In the genomic region with DNA sequence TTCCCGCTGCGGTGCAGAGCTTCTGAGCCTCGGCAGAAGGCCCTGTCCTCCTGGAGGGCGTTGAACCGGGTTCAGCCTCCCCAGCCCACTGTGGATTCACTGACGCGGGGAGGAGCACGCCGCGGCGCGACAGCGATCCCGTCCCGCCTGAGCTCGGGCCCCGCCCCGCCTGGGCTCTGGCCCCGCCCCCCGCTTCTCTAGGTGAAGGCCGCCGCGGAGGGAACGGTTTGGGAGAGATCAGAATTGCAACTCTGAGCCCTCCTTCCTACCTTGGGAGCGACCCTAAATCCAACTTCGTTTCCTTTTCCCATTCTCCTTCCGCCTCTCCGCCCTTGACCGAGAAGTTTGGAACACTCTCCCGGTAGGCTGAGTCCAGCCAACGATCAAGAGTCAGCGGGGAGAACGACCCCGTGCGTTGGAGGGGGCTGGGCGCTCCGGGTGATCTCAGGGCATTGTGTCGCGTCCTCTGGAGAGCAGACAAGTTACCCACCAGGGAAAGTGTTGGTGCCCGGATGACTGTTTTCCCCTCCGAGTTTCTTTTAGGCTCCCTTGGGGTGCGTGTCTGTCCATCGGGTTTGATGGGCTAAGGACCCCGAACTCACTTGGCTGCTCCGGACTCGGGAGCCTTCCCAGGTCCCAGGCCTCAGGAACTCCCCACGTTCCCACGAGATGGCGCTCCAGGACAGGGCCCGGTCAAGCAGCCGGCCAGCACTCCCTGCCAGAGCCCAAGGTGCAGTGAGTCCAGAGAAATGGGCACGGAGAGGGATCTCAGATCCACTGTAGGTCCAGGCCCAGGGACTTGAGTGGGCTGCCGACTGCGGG, we compare ENCODE assay signal across 8 mouse cellular contexts. TPM values are rescaled to one million over a fixed set of nuclear protein-coding genes. Genes with fewer than 3 reads are reported as not detected.
DNase-seq lines count a peak whose midpoint lies in the region; ATAC-seq lines count a peak whose summit lies in the region.

No protein-coding gene starts in this region.

- peak; percentile 95 for DNase-seq in Muller cell, postnatal 12 days (ENCODE audit: inconsistent ontology term)
- peak; percentile 92 to 93 for DNase-seq in cerebellum, postnatal 10 days
- peak; percentile 93 for DNase-seq in hindbrain, embryonic 11.5 days (ENCODE audit: low spot score)
- DNase-seq in layer of hippocampus, postnatal 10 days (ENCODE audit: low spot score in 2 of 2): peak; percentile 87 to 91
- peak; percentile 96 for DNase-seq in lung, postnatal 10 days
- peak; percentile 93 for DNase-seq in ovary, postnatal 36 days (ENCODE audit: low spot score)
- DNase-seq in thymus, postnatal 14 days: peak; percentile 83

- no peaks in the 10 kb centered on the region for H3K9me3 ChIP-seq in hindbrain, embryonic 11.5 days (ENCODE audit: control insufficient read depth, low read length)

- peaks cover 7% of the 10 kb centered on the region; the same call in 1 of the 2 replicates for H3K4me1 ChIP-seq in hindbrain, embryonic 11.5 days (replicated peaks; ENCODE audit: control insufficient read depth, insufficient read depth, low read length)

- peak; percentile 69; the same call in 1 of the 2 replicates for ATAC-seq in frontal cortex, adult (ENCODE audit: low TSS enrichment)
- peak; percentile 64 for ATAC-seq in hindbrain, embryonic 11.5 days (ENCODE audit: low FRiP score)

- no peak overlapping the region for H3K27ac ChIP-seq in hindbrain, embryonic 11.5 days (ENCODE audit: low read depth, low read length)

- H3K4me3 ChIP-seq in hindbrain, embryonic 11.5 days (ENCODE audit: low read depth, low read length): peak overlapping the region; percentile 42

- H3K36me3 ChIP-seq in hindbrain, embryonic 11.5 days (ENCODE audit: control insufficient read depth, insufficient read depth, low read length): no peaks in the 10 kb centered on the region

- WGBS in hindbrain, embryonic 11.5 days: under 1% methylated on average over 54 of the region's 54 CpGs

- peak overlapping the region; percentile 48 for H3K9ac ChIP-seq in hindbrain, embryonic 11.5 days (ENCODE audit: low read depth, low read length)

- H3K4me2 ChIP-seq in hindbrain, embryonic 11.5 days (replicated peaks; ENCODE audit: low read depth, low read length): peak overlapping the region; percentile 77

- peaks cover 52% of the 10 kb centered on the region for H3K27me3 ChIP-seq in hindbrain, embryonic 11.5 days (ENCODE audit: control insufficient read depth, insufficient read depth, low read length)

RNA-seq across cellular contexts. Expression of gene Gm11444, which starts 5.8 kb away (rescaled TPM):
- polyA plus RNA-seq in hindbrain, embryonic 11.5 days (2014; fragmentation: Nextera tagmentation; extraction: Ambion mirVana): not detected in 2 replicates
- not detected for total RNA-seq in layer of hippocampus, postnatal 10 days (2021)

RNA-seq across cellular contexts. Expression of gene Tbx2, which starts 12.0 kb away (rescaled TPM):
- 2.3 and 3.7 TPM in 2 replicates for polyA plus RNA-seq in hindbrain, embryonic 11.5 days (2014; fragmentation: Nextera tagmentation; extraction: Ambion mirVana)
- 1 to 10 TPM; 3.0 to 3.9 TPM for total RNA-seq in layer of hippocampus, postnatal 10 days (2021)

RNA-seq across cellular contexts. Expression of gene Tbx4, which starts 41.9 kb away (rescaled TPM):
- polyA plus RNA-seq in hindbrain, embryonic 11.5 days (2014; fragmentation: Nextera tagmentation; extraction: Ambion mirVana): 0.08 and 0.13 TPM in 2 replicates
- total RNA-seq in layer of hippocampus, postnatal 10 days (2021): under 1 TPM; 0.54 to 0.69 TPM
